Mouse (Mus musculus) midbrain, embryonic 11.5 days (tissue): Measurements from ENCODE around the gene Exd2. TPM values are rescaled to one million over a fixed set of nuclear protein-coding genes. Genes with fewer than 3 reads are reported as not detected.

Source experiments
- ATAC-seq: fragments of 200-750 bp; cut with Nextera tagmentation; 2 replicates; pipeline ENCODE4 v1.8.0; 2017; ENCODE audit warnings: moderate TSS enrichment, moderate library complexity; ENCODE audit not compliant: low FRiP score
- DNase-seq: peaks from one replicate; pipeline ENCODE4 v3.0.0; 2015; ENCODE audit warnings: low spot score; ENCODE audit errors: missing footprints
- H3K27ac ChIP-seq: fragments of 300-500 bp; sonication (generic); 2 replicates; pipeline ENCODE4 v1.5.1; 2014; ENCODE audit warnings: low read depth, low read length
- H3K27me3 ChIP-seq: fragments of 300-500 bp; sonication (generic); 2 replicates; pipeline ENCODE4 v1.6.1; 2014; ENCODE audit warnings: mild to moderate bottlenecking, low read length, moderate library complexity, mixed read lengths; ENCODE audit not compliant: control insufficient read depth, insufficient read depth
- H3K36me3 ChIP-seq: fragments of 300-500 bp; sonication (generic); 2 replicates; pipeline ENCODE4 v1.6.1; 2014; ENCODE audit warnings: mild to moderate bottlenecking, low read length, moderate library complexity, mixed read lengths; ENCODE audit not compliant: control insufficient read depth, insufficient read depth
- H3K4me1 ChIP-seq: fragments of 300-500 bp; sonication (generic); 2 replicates; pipeline ENCODE4 v1.6.1; 2014; ENCODE audit warnings: low read length; ENCODE audit not compliant: control insufficient read depth, insufficient read depth
- H3K4me2 ChIP-seq: fragments of 300-500 bp; sonication (generic); 2 replicates; pipeline ENCODE4 v1.6.1; 2014; ENCODE audit warnings: mild to moderate bottlenecking, moderate library complexity
- H3K4me3 ChIP-seq: fragments of 300-500 bp; sonication (generic); 2 replicates; pipeline ENCODE4 v1.5.1; 2014; ENCODE audit warnings: low read depth, low read length
- H3K9ac ChIP-seq: fragments of 300-500 bp; sonication (generic); 2 replicates; pipeline ENCODE4 v1.6.1; 2014; ENCODE audit warnings: low read length
- H3K9me3 ChIP-seq: fragments of 300-500 bp; sonication (generic); 2 replicates; pipeline ENCODE4 v1.6.1; 2016; ENCODE audit warnings: low read length; ENCODE audit not compliant: control insufficient read depth
- WGBS: fragments of 180-500 bp; shearing (Covaris S2); extraction: QIAGEN DNeasy Blood & Tissue Kit; methylation state at CpG from one replicate; pipeline ENCODE4 v1.1.7; 2014; 5-methylcytosine and 5-hydroxymethylcytosine counted together
- polyA plus RNA-seq: library from polyadenylated mRNA; unstranded; fragments of >200 nt; fragmentation: Nextera tagmentation; extraction: Ambion mirVana; gene quantifications from 2 replicates; pipeline ENCODE4 v1.2.1, GENCODE M21; 2014

The Exd2 gene
- polyA plus RNA-seq, 1 experiment from 2014 or later = 40.3 TPM

- Histone ChIP-seq H3K4me2 (no peak overlapping the region), H3K36me3 (no peaks in the 10 kb centered on the region; the same call in 1 of the 2 replicates), H3K27ac (no peak overlapping the region), H3K4me1 (no peaks in the 10 kb centered on the region), H3K4me3 (no peak overlapping the region), H3K27me3 (no peaks in the 10 kb centered on the region), H3K9ac (no peak overlapping the region), H3K9me3 (no peaks in the 10 kb centered on the region)
- no peak for ATAC-seq
- 83% methylated on average over 3 of the region's 3 CpGs for WGBS
- no peak for DNase-seq
Observed at GRCm38 (mm10) chr12:80473731-80474130, 10.8 kb downstream of the Exd2 start.

- Histone ChIP-seq H3K27ac (no peak overlapping the region), H3K27me3 (no peaks in the 10 kb centered on the region), H3K9me3 (no peaks in the 10 kb centered on the region), H3K9ac (no peak overlapping the region), H3K36me3 (peaks cover 7% of the 10 kb centered on the region), H3K4me1 (no peaks in the 10 kb centered on the region), H3K4me3 (no peak overlapping the region), H3K4me2 (no peak overlapping the region)
- 89% methylated on average over 3 of the region's 3 CpGs for WGBS
- ATAC-seq (no peak), DNase-seq (no peak)
Observed at GRCm38 (mm10) chr12:80479986-80480385, 17.1 kb downstream of the Exd2 start.

GRCm38 (mm10) chr12:80483397-80483796, 20.5 kb downstream of the Exd2 start:
- ATAC-seq = no peak
- H3K4me1 ChIP-seq = no peaks in the 10 kb centered on the region
- peaks cover 7% of the 10 kb centered on the region for H3K36me3 ChIP-seq
- no peak overlapping the region for H3K27ac ChIP-seq
- whole genome bisulfite sequencing = 80% methylated on average over 3 of the region's 3 CpGs
- H3K4me3 ChIP-seq = no peak overlapping the region
- DNase-seq = no peak
- no peaks in the 10 kb centered on the region for H3K9me3 ChIP-seq
- H3K4me2 ChIP-seq = no peak overlapping the region
- H3K27me3 ChIP-seq = no peaks in the 10 kb centered on the region
- no peak overlapping the region for H3K9ac ChIP-seq

GRCm38 (mm10) chr12:80493311-80493710, 30.4 kb downstream of the Exd2 start:
- H3K27ac ChIP-seq = no peak overlapping the region
- no peaks in the 10 kb centered on the region for H3K27me3 ChIP-seq
- H3K36me3 ChIP-seq = peaks cover 19% of the 10 kb centered on the region; the same call in 1 of the 2 replicates
- no peak overlapping the region for H3K4me2 ChIP-seq
- no peaks in the 10 kb centered on the region for H3K9me3 ChIP-seq
- ATAC-seq (no peak), DNase-seq (no peak)
- H3K9ac ChIP-seq = no peak overlapping the region
- H3K4me3 ChIP-seq = no peak overlapping the region
- 94% methylated on average over 5 of the region's 5 CpGs for WGBS
- H3K4me1 ChIP-seq = no peaks in the 10 kb centered on the region

- no peaks in the 10 kb centered on the region for H3K27me3 ChIP-seq
- H3K36me3 ChIP-seq = peaks cover 12% of the 10 kb centered on the region; the same call in 1 of the 2 replicates
- H3K9me3 ChIP-seq = no peaks in the 10 kb centered on the region
- no peak for DNase-seq
- WGBS = 86% methylated on average over 1 of the region's 1 CpGs
- ATAC-seq = no peak
- no peak overlapping the region for H3K4me3 ChIP-seq
- H3K9ac ChIP-seq = no peak overlapping the region
- H3K27ac ChIP-seq = no peak overlapping the region
- no peak overlapping the region for H3K4me2 ChIP-seq
- H3K4me1 ChIP-seq = no peaks in the 10 kb centered on the region
Observed at GRCm38 (mm10) chr12:80495691-80496090, 32.8 kb downstream of the Exd2 start.

GRCm38 (mm10) chr12:80498356-80498755, 35.5 kb downstream of the Exd2 start:
- Histone ChIP-seq H3K27me3 (no peaks in the 10 kb centered on the region), H3K9me3 (no peaks in the 10 kb centered on the region), H3K4me2 (no peak overlapping the region), H3K4me1 (no peaks in the 10 kb centered on the region), H3K36me3 (0 out of 2 replicates have a peak, but pooled peaks cover 2% of the 10 kb centered on the region), H3K9ac (no peak overlapping the region), H3K27ac (no peak overlapping the region), H3K4me3 (no peak overlapping the region)
- WGBS = 58% methylated on average over 4 of the region's 4 CpGs
- DNase-seq (no peak), ATAC-seq (no peak)

- H3K36me3 ChIP-seq = no peaks in the 10 kb centered on the region
- no peak overlapping the region for H3K4me2 ChIP-seq
- H3K4me3 ChIP-seq = no peak overlapping the region
- H3K27ac ChIP-seq = no peak overlapping the region
- ATAC-seq (no peak), DNase-seq (no peak)
- 60% methylated on average over 1 of the region's 1 CpGs for WGBS
- no peaks in the 10 kb centered on the region for H3K27me3 ChIP-seq
- no peaks in the 10 kb centered on the region for H3K4me1 ChIP-seq
- H3K9ac ChIP-seq = no peak overlapping the region
- H3K9me3 ChIP-seq = no peaks in the 10 kb centered on the region
Observed at GRCm38 (mm10) chr12:80500506-80500905, 37.6 kb downstream of the Exd2 start.

GRCm38 (mm10) chr12:80504718-80505117, 41.8 kb downstream of the Exd2 start:
- WGBS = 80% methylated on average over 5 of the region's 5 CpGs
- no peak overlapping the region for H3K27ac ChIP-seq
- H3K4me3 ChIP-seq = no peak overlapping the region
- no peak for DNase-seq
- no peaks in the 10 kb centered on the region for H3K9me3 ChIP-seq
- H3K36me3 ChIP-seq = no peaks in the 10 kb centered on the region
- H3K4me2 ChIP-seq = no peak overlapping the region
- 0 out of 2 replicates have a peak, but pooled peaks cover 4% of the 10 kb centered on the region for H3K4me1 ChIP-seq
- no peak overlapping the region for H3K9ac ChIP-seq
- H3K27me3 ChIP-seq = no peaks in the 10 kb centered on the region
- no peak for ATAC-seq

- no peak overlapping the region for H3K4me3 ChIP-seq
- 0 out of 2 replicates have a peak, but pooled peaks cover 4% of the 10 kb centered on the region for H3K4me1 ChIP-seq
- ATAC-seq = no peak
- H3K9me3 ChIP-seq = no peaks in the 10 kb centered on the region
- H3K27ac ChIP-seq = no peak overlapping the region
- no peaks in the 10 kb centered on the region for H3K27me3 ChIP-seq
- WGBS = 68% methylated on average over 14 of the region's 14 CpGs
- DNase-seq = no peak
- no peak overlapping the region for H3K4me2 ChIP-seq
- H3K36me3 ChIP-seq = no peaks in the 10 kb centered on the region
- H3K9ac ChIP-seq = no peak overlapping the region
Observed at GRCm38 (mm10) chr12:80507041-80507745, 44.3 kb downstream of the Exd2 start.
